Mouse (Mus musculus) brown adipose tissue, adult 24 weeks (tissue): ENCODE measurements around the gene Vegfa. TPM values are rescaled to one million over a fixed set of nuclear protein-coding genes. Genes with fewer than 3 reads are reported as not detected.

Experiments
- H3K27ac ChIP-seq: fragments of 200-500 bp; replicated peaks from 2 replicates; pipeline ENCODE4 v1.5.1; 2012; ENCODE audit warnings: low read depth, mild to moderate bottlenecking, low read length
- H3K4me1 ChIP-seq: fragments of 200-500 bp; 2 replicates; pipeline ENCODE4 v1.6.1; 2012; ENCODE audit warnings: low read length, mixed read lengths; ENCODE audit not compliant: control insufficient read depth, insufficient read depth, insufficient read length
- H3K4me3 ChIP-seq: fragments of 200-500 bp; 2 replicates; pipeline ENCODE4 v1.5.1; 2012; ENCODE audit warnings: low read depth, mild to moderate bottlenecking, low read length, moderate library complexity; ENCODE audit not compliant: insufficient read depth
- polyA plus RNA-seq: library from polyadenylated mRNA; stranded (reverse); fragments of >200 nt; gene quantifications from 2 replicates; pipeline ENCODE4 v1.2.4, GENCODE M21; 2012; ENCODE audit not compliant: missing spikeins, insufficient read depth, insufficient read length

The Vegfa gene
- polyA plus RNA-seq = 189 and 214 TPM in 2 replicates

GRCm38 (mm10) chr17:46032257-46032991, at the start of gene Vegfa:
Gene Vegfa, minus strand, starts transcription at chr17:46032369.
- Histone ChIP-seq H3K4me3 (peak within 1 kb of the TSS; percentile 96), H3K27ac (peak within 1 kb of the TSS; percentile 93), H3K4me1 (no peaks in the 10 kb centered on the region)

GRCm38 (mm10) chr17:46081657-46082056, 49.5 kb upstream of the Vegfa start:
- Histone ChIP-seq H3K4me1 (no peaks in the 10 kb centered on the region), H3K4me3 (no peak overlapping the region), H3K27ac (0 out of 2 replicates have a peak overlapping the region, but pooled peaks have one; percentile 15)

- no peaks in the 10 kb centered on the region for H3K4me1 ChIP-seq
- no peak overlapping the region for H3K4me3 ChIP-seq
- H3K27ac ChIP-seq = 0 out of 2 replicates have a peak overlapping the region, but pooled peaks have one; percentile 15
Observed at GRCm38 (mm10) chr17:46081042-46081441, 48.9 kb upstream of the Vegfa start.

- Histone ChIP-seq H3K4me1 (no peaks in the 10 kb centered on the region), H3K4me3 (no peak overlapping the region), H3K27ac (no peak overlapping the region)
Observed at GRCm38 (mm10) chr17:46080388-46080787, 48.2 kb upstream of the Vegfa start.

GRCm38 (mm10) chr17:46079037-46079436, 46.9 kb upstream of the Vegfa start:
- H3K27ac ChIP-seq = no peak overlapping the region
- no peaks in the 10 kb centered on the region for H3K4me1 ChIP-seq
- H3K4me3 ChIP-seq = no peak overlapping the region

GRCm38 (mm10) chr17:46077921-46078534, 45.9 kb upstream of the Vegfa start:
- 0 out of 2 replicates have a peak, but pooled peaks cover 4% of the 10 kb centered on the region for H3K4me1 ChIP-seq
- no peak overlapping the region for H3K27ac ChIP-seq

GRCm38 (mm10) chr17:46076260-46076551, 44.0 kb upstream of the Vegfa start:
- 0 out of 2 replicates have a peak, but pooled peaks cover 4% of the 10 kb centered on the region for H3K4me1 ChIP-seq
- H3K4me3 ChIP-seq = no peak overlapping the region
- H3K27ac ChIP-seq = no peak overlapping the region

More at GRCm38 (mm10) chr17:46077921-46078534, 45.9 kb upstream of the Vegfa start:
- no peak overlapping the region for H3K4me3 ChIP-seq

- H3K27ac ChIP-seq = no peak overlapping the region
- H3K4me3 ChIP-seq = no peak overlapping the region
- 0 out of 2 replicates have a peak, but pooled peaks cover 4% of the 10 kb centered on the region for H3K4me1 ChIP-seq
Observed at GRCm38 (mm10) chr17:46075551-46076259, 43.5 kb upstream of the Vegfa start.

GRCm38 (mm10) chr17:46075116-46075485, 42.9 kb upstream of the Vegfa start:
- Histone ChIP-seq H3K4me1 (0 out of 2 replicates have a peak, but pooled peaks cover 4% of the 10 kb centered on the region), H3K27ac (no peak overlapping the region), H3K4me3 (no peak overlapping the region)

GRCm38 (mm10) chr17:46074398-46075115, 42.4 kb upstream of the Vegfa start:
- Histone ChIP-seq H3K27ac (no peak overlapping the region), H3K4me3 (no peak overlapping the region), H3K4me1 (0 out of 2 replicates have a peak, but pooled peaks cover 4% of the 10 kb centered on the region)

- H3K4me3 ChIP-seq = 0 out of 2 replicates have a peak overlapping the region, but pooled peaks have one; percentile 8
- H3K4me1 ChIP-seq = 0 out of 2 replicates have a peak, but pooled peaks cover 4% of the 10 kb centered on the region
- no peak overlapping the region for H3K27ac ChIP-seq
Observed at GRCm38 (mm10) chr17:46073730-46074301, 41.6 kb upstream of the Vegfa start.

GRCm38 (mm10) chr17:46071531-46071930, 39.4 kb upstream of the Vegfa start:
- Histone ChIP-seq H3K4me3 (no peak overlapping the region), H3K4me1 (0 out of 2 replicates have a peak, but pooled peaks cover 4% of the 10 kb centered on the region), H3K27ac (no peak overlapping the region)

GRCm38 (mm10) chr17:46070046-46070445, 37.9 kb upstream of the Vegfa start:
- Histone ChIP-seq H3K4me1 (0 out of 2 replicates have a peak, but pooled peaks cover 4% of the 10 kb centered on the region), H3K4me3 (no peak overlapping the region)

GRCm38 (mm10) chr17:46063974-46064312, 31.8 kb upstream of the Vegfa start:
- Histone ChIP-seq H3K27ac (no peak overlapping the region), H3K4me1 (no peaks in the 10 kb centered on the region), H3K4me3 (no peak overlapping the region)

More at GRCm38 (mm10) chr17:46070046-46070445, 37.9 kb upstream of the Vegfa start:
- H3K27ac ChIP-seq = no peak overlapping the region
